Mouse (Mus musculus): ENCODE measurements around the gene Krtap9-3.
A peak's percentile ranks its signal among the peaks of the same experiment; 100 is the strongest.

GRCm38 (mm10) chr11:99574106-99574505, 23.8 kb downstream of the Krtap9-3 start:
- TF ChIP-seq CTCF (IDR thresholded peaks at IDR 0.05; ENCODE audit: control insufficient read depth, insufficient read depth, low read length) (peak; percentile 45; the same call in 1 of the 2 replicates), POLR2A (IDR thresholded peaks at IDR 0.05; ENCODE audit: borderline replicate concordance, control insufficient read depth, low read depth, low read length) (no peak)
